Mouse (Mus musculus) G1E (cell line): ENCODE data around the gene Phf23. TPM values are rescaled to one million over a fixed set of nuclear protein-coding genes. Genes with fewer than 3 reads are reported as not detected.
A peak's percentile ranks its signal among the peaks of the same experiment; 100 is the strongest.

ENCODE experiments used
- ATAC-seq: 2 replicates; pipeline ENCODE4 v1.8.0; 2016; ENCODE audit warnings: mild to moderate bottlenecking; ENCODE audit not compliant: insufficient number of reproducible peaks, poor library complexity, low FRiP score, severe bottlenecking; ENCODE audit errors: extremely low read depth
- DNase-seq: peaks from one replicate; pipeline ENCODE4 v3.0.0; 2012; ENCODE audit warnings: low spot score
- H3K27me3 ChIP-seq: 2 replicates; pipeline ENCODE4 v1.6.1; 2012; ENCODE audit warnings: mild to moderate bottlenecking, low read length, inconsistent platforms; ENCODE audit not compliant: insufficient read depth
- H3K36me3 ChIP-seq: replicated peaks from 2 replicates; pipeline ENCODE3; 2012; ENCODE audit warnings: mild to moderate bottlenecking, inconsistent platforms
- H3K4me1 ChIP-seq: 2 replicates; pipeline ENCODE4 v1.6.1; 2012; ENCODE audit warnings: low read depth, low read length, inconsistent platforms, mixed read lengths; ENCODE audit not compliant: insufficient read depth
- H3K4me3 ChIP-seq: 2 replicates; pipeline ENCODE4 v1.5.1; 2012; ENCODE audit warnings: low read depth, mild to moderate bottlenecking, inconsistent platforms, low read length, moderate library complexity, mixed read lengths
- H3K9me3 ChIP-seq: replicated peaks from 2 replicates; pipeline ENCODE4 v1.6.1; 2012; ENCODE audit warnings: inconsistent platforms
- CTCF ChIP-seq: IDR thresholded peaks from 2 replicates; pipeline ENCODE4 v1.5.1; 2012; ENCODE audit warnings: low read depth, low read length, inconsistent platforms, mixed read lengths
- GATA1 ChIP-seq: IDR thresholded peaks from 2 replicates; pipeline ENCODE4 v1.6.1; 2012; ENCODE audit warnings: borderline replicate concordance, low read length, inconsistent platforms, mixed read lengths
- GATA2 ChIP-seq: IDR thresholded peaks from 2 replicates; pipeline ENCODE4 v1.6.1; 2012; ENCODE audit warnings: low read depth, low read length, inconsistent platforms, borderline replicate concordance
- POLR2AphosphoS5 ChIP-seq: IDR thresholded peaks from 2 replicates; pipeline ENCODE4 v1.6.1; 2012; ENCODE audit warnings: low read depth, low read length, inconsistent platforms; ENCODE audit not compliant: insufficient replicate concordance
- TAL1 ChIP-seq: conservative IDR thresholded peaks from 2 replicates; pipeline ENCODE4 v1.6.1; 2012; ENCODE audit warnings: low read depth, low read length, inconsistent platforms, mixed read lengths
- polyA plus RNA-seq: library from polyadenylated mRNA; stranded (reverse); fragments of >175 nt; gene quantifications from 2 replicates; pipeline ENCODE4 v1.2.3, GENCODE M21; 2012
- total RNA-seq, 2 experiments: library from RNA; stranded (forward) in 1 of 2; stranded (reverse) in 1 of 2; fragments of 200-1000 nt in 1 of 2; fragments of >200 nt in 1 of 2; fragmentation: Nextera tagmentation in 1 of 2; gene quantifications; 2 replicates each; pipeline ENCODE4 v1.2.3; 2014 to 2017

Gene Phf23
- total and polyA plus RNA-seq, 3 experiments: 56.4 to 92.1 (median 84.4) TPM

DNA sequence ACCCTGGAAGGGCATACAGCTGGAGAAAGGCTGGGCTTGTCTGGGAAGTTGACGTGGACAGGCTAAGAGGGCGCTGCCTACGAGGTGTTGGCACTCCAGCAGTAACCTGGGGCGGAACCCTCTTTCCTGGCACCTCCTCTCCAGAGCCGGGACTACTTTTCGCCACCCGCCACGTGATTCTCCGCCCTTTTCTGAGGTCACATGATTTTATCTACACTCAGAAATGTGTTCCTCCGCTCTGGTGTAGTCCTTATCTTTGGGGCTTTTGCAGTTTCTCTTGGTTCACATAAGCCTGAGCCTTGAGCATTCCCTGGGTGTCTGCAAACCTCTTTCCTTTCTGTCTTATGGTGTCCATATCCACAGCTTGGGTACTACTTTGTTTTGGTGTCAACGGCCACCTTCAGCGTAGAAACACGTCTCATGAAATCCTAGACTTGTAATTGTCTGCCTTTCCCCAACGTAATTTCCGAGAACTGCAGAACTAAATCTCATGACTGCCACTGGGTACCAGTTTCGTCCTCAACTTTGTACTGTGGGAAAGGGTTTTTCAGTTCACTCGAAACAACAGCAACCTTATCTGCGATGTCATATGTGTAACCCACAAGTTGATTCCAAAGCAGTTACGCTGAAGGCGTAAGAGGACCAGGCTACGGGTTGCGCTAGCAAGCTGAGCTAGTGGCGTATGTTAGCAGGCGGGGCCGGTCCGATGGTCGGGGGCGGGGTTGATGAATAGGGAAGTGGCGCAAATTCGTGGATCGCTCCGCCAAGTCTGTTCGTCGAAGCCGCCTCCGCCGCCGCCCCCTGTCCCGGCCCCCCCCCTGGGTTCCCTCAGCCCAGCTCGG, 4.5 kb upstream of the Phf23 start, which contains the start of gene Gabarap:
TSS of gene Gabarap (plus strand) at position 294 of the 842 bp plus-strand sequence.
- Histone ChIP-seq H3K4me3 (peak within 1 kb of the TSS; percentile 77), H3K36me3 (peaks cover 69% of the 10 kb centered on the region), H3K27me3 (no peaks in the 10 kb centered on the region), H3K4me1 (peaks cover 43% of the 10 kb centered on the region), H3K9me3 (no peaks in the 10 kb centered on the region)
- ATAC-seq: peak; percentile 32
- peak; percentile 67; the same call in 1 of the 2 replicates for TF ChIP-seq POLR2AphosphoS5
- TF ChIP-seq TAL1: no peak
- peak; percentile 68 for DNase-seq

DNA sequence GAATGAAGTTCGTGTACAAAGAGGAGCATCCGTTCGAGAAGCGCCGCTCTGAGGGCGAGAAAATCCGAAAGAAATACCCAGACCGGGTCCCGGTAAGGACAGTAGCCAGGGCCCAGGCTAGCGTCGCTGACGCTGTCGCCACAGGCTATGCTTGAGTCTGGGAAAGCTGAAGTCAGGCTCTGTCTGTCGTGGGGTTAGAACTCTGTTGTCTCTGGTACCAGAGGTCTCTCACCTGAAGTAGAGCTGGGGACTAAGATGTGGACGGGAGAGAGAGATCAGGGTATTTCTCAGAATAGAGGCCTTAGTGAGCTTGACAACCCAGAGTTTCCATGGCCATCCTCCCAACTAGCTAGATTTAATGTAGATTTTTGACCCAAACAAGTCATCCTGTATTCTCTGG, 3.9 kb upstream of the Phf23 start:
- peaks cover 62% of the 10 kb centered on the region for H3K36me3 ChIP-seq
- no peaks in the 10 kb centered on the region for H3K27me3 ChIP-seq
- TF ChIP-seq POLR2AphosphoS5: no peak
- no peak for TF ChIP-seq GATA1
- no peak for TF ChIP-seq TAL1
- no peak for TF ChIP-seq CTCF
- TF ChIP-seq GATA2: no peak
- peak overlapping the region; percentile 77 for H3K4me3 ChIP-seq
- DNase-seq (no peak), ATAC-seq (no peak)
- H3K9me3 ChIP-seq: no peaks in the 10 kb centered on the region
- H3K4me1 ChIP-seq: peaks cover 43% of the 10 kb centered on the region

- peak overlapping the region; percentile 77 for H3K4me3 ChIP-seq
- no peak for DNase-seq
- peaks cover 57% of the 10 kb centered on the region for H3K36me3 ChIP-seq
- TF ChIP-seq GATA2 (no peak), POLR2AphosphoS5 (no peak), TAL1 (no peak), CTCF (no peak), GATA1 (no peak)
- peaks cover 44% of the 10 kb centered on the region for H3K4me1 ChIP-seq
- no peaks in the 10 kb centered on the region for H3K27me3 ChIP-seq
- no peaks in the 10 kb centered on the region for H3K9me3 ChIP-seq
- no peak for ATAC-seq
Observed at GRCm38 (mm10) chr11:69992396-69992795, 3.2 kb upstream of the Phf23 start.

GRCm38 (mm10) chr11:69992932-69993331, 2.6 kb upstream of the Phf23 start:
- TF ChIP-seq GATA1 (no peak), GATA2 (no peak), TAL1 (no peak), CTCF (no peak), POLR2AphosphoS5 (no peak)
- DNase-seq (no peak), ATAC-seq (no peak)
- peaks cover 49% of the 10 kb centered on the region for H3K4me1 ChIP-seq
- no peaks in the 10 kb centered on the region for H3K9me3 ChIP-seq
- no peaks in the 10 kb centered on the region for H3K27me3 ChIP-seq
- H3K36me3 ChIP-seq: peaks cover 57% of the 10 kb centered on the region
- H3K4me3 ChIP-seq: peak overlapping the region; percentile 77; the same call in 1 of the 2 replicates

GRCm38 (mm10) chr11:69994401-69995090, 1.0 kb upstream of the Phf23 start:
- no peaks in the 10 kb centered on the region for H3K27me3 ChIP-seq
- ATAC-seq: no peak

More at GRCm38 (mm10) chr11:69994401-69995090, 1.0 kb upstream of the Phf23 start:
- no peak for TF ChIP-seq GATA2
- no peak for TF ChIP-seq POLR2AphosphoS5
- no peak for TF ChIP-seq TAL1
- TF ChIP-seq CTCF: no peak
- no peak for TF ChIP-seq GATA1
- Histone ChIP-seq H3K36me3 (peaks cover 57% of the 10 kb centered on the region), H3K4me1 (peaks cover 63% of the 10 kb centered on the region), H3K4me3 (no peak overlapping the region; the same call in 1 of the 2 replicates), H3K9me3 (no peaks in the 10 kb centered on the region)
- no peak for DNase-seq
